Mouse (Mus musculus): ENCODE measurements around the gene Tectb. TPM values are rescaled to one million over a fixed set of nuclear protein-coding genes. Genes with fewer than 3 reads are reported as not detected.
"Not testable (repeated sequence)": the region's sequence is repeated elsewhere in the genome, so short reads cannot be mapped to it uniquely, and the experiment has no call there.

Tectb gene
- polyA plus RNA-seq, 1 experiment: not detected

- no peaks in the 10 kb centered on the region for H3K36me3 ChIP-seq (replicated peaks; ENCODE audit: low read length)
- H3K4me3 ChIP-seq (replicated peaks): no peak overlapping the region
- peaks cover 2% of the 10 kb centered on the region for H3K27me3 ChIP-seq (replicated peaks)
- H3K9me3 ChIP-seq: no peaks in the 10 kb centered on the region
- TF ChIP-seq FLI1 (IDR thresholded peaks at IDR 0.05; ENCODE audit: low read length): no peak
- no peak for TF ChIP-seq GATA1 (IDR thresholded peaks at IDR 0.05; ENCODE audit: borderline replicate concordance, low read length)
- H3K4me1 ChIP-seq: no peaks in the 10 kb centered on the region
These were observed 20.7 kb upstream of the Tectb start for GRCm38 (mm10) chr19:55159826-55160225.

DNA sequence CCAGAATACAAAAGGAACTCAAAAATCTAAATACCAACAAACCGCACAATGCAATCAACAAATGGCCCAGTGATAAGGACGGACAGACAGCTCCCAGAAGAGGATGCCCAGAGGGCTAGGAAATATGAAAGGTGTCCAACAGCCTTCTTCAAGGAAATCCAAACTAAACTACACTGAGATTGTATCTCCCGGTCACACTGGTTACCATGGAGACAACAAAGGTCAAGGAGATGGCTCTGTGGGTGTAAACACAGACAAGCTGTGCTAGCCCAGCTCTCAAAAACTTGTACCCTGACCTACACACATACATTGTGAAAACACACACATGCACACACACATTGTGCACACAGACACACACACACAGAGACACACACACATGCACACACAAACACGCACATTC lies 18.3 kb upstream of the Tectb start:
- TF ChIP-seq FLI1 (IDR thresholded peaks at IDR 0.05; ENCODE audit: low read length) (no peak), GATA1 (IDR thresholded peaks at IDR 0.05; ENCODE audit: borderline replicate concordance, low read length) (peak; percentile 30; the same call in 1 of the 3 replicates)
- Histone ChIP-seq H3K27me3 (replicated peaks) (peaks cover 4% of the 10 kb centered on the region), H3K36me3 (replicated peaks; ENCODE audit: low read length) (no peaks in the 10 kb centered on the region), H3K9me3 (0 out of 2 replicates have a peak, but pooled peaks cover under 1% of the 10 kb centered on the region), H3K4me3 (replicated peaks) (peak overlapping the region; percentile 33), H3K4me1 (no peaks in the 10 kb centered on the region)

DNA sequence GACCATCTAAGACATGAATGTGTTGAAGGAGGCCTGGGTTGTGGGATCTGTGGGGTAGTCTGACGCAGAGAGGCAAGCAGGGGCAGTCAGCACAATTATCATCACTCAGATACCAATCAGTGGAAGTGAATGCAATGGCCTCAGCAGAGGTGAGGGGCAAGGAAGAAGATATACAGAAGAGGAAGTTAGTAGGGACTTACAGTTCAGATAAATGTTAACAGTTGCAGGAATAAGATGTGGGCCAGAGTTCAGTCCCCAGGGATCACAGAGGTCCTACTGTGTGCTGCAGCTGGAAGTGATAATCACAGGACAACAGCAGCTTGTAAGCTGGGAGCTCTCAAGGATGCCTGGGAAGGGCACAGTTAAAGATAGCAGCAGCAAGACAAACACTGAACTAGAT lies 16.4 kb upstream of the Tectb start:
- H3K9me3 ChIP-seq: peaks cover 8% of the 10 kb centered on the region; the same call in 1 of the 2 replicates
- no peaks in the 10 kb centered on the region for H3K36me3 ChIP-seq (replicated peaks; ENCODE audit: low read length)
- TF ChIP-seq GATA1 (IDR thresholded peaks at IDR 0.05; ENCODE audit: borderline replicate concordance, low read length): no peak
- no peak for TF ChIP-seq FLI1 (IDR thresholded peaks at IDR 0.05; ENCODE audit: low read length)
- no peak overlapping the region for H3K4me3 ChIP-seq (replicated peaks)
- peaks cover 4% of the 10 kb centered on the region for H3K27me3 ChIP-seq (replicated peaks)
- no peaks in the 10 kb centered on the region for H3K4me1 ChIP-seq

DNA sequence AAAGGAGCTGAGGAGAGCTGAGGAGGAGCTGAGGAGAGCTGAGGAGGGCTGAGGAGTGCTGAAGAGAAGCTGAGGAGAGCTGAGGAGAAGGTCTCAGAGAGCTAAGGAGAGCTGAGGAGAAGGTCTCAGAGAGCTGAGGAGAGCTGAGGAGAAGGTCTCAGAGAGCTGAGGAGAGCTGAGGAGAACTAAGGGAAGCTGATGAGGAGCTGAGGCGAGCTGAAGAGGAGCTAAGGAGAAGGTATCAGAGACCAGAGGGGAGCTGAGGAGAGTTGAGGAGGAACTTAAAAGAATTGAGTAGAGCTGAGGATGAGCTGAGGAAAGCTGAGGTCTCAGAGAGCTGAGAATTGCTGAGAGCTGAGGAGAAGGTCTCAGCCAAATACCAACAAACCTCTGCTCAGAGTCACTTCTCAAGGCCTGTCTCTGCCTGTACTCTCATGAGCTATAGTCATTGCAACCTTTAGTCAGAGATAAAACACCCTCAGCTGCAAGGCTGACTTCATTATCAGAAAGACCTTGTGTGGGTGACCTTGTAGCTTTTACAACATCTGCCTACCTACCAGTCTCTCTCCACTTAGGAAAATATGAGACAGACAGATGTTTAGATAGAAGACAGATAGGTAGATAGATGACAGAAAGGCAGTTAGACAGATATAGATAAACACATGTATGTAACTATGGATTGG lies 15.2 kb upstream of the Tectb start:
- Histone ChIP-seq H3K9me3 (peaks cover 19% of the 10 kb centered on the region), H3K27me3 (replicated peaks) (peaks cover 4% of the 10 kb centered on the region), H3K36me3 (replicated peaks; ENCODE audit: low read length) (no peaks in the 10 kb centered on the region), H3K4me3 (replicated peaks) (no peak overlapping the region), H3K4me1 (no peaks in the 10 kb centered on the region)
- TF ChIP-seq GATA1 (IDR thresholded peaks at IDR 0.05; ENCODE audit: borderline replicate concordance, low read length): no peak
- TF ChIP-seq FLI1 (IDR thresholded peaks at IDR 0.05; ENCODE audit: low read length): no peak

- Histone ChIP-seq H3K9me3 (peaks cover 25% of the 10 kb centered on the region), H3K4me3 (replicated peaks) (no peak overlapping the region), H3K27me3 (replicated peaks) (peaks cover 4% of the 10 kb centered on the region), H3K36me3 (replicated peaks; ENCODE audit: low read length) (no peaks in the 10 kb centered on the region), H3K4me1 (no peaks in the 10 kb centered on the region)
- TF ChIP-seq GATA1 (IDR thresholded peaks at IDR 0.05; ENCODE audit: borderline replicate concordance, low read length) (no peak), FLI1 (IDR thresholded peaks at IDR 0.05; ENCODE audit: low read length) (no peak)
These were observed 14.6 kb upstream of the Tectb start for GRCm38 (mm10) chr19:55165954-55166353.

- peaks cover 28% of the 10 kb centered on the region for H3K9me3 ChIP-seq
- H3K36me3 ChIP-seq (replicated peaks; ENCODE audit: low read length): no peaks in the 10 kb centered on the region
- H3K4me3 ChIP-seq (replicated peaks): no peak overlapping the region
- TF ChIP-seq FLI1 (IDR thresholded peaks at IDR 0.05; ENCODE audit: low read length): no peak
- no peak for TF ChIP-seq GATA1 (IDR thresholded peaks at IDR 0.05; ENCODE audit: borderline replicate concordance, low read length)
- H3K4me1 ChIP-seq: no peaks in the 10 kb centered on the region
- peaks cover 4% of the 10 kb centered on the region for H3K27me3 ChIP-seq (replicated peaks)
These were observed 13.8 kb upstream of the Tectb start for GRCm38 (mm10) chr19:55166741-55167140.

- Histone ChIP-seq H3K36me3 (replicated peaks; ENCODE audit: low read length) (no peaks in the 10 kb centered on the region), H3K27me3 (replicated peaks) (peaks cover 4% of the 10 kb centered on the region), H3K4me3 (replicated peaks) (no peak overlapping the region), H3K9me3 (peaks cover 28% of the 10 kb centered on the region), H3K4me1 (no peaks in the 10 kb centered on the region)
- TF ChIP-seq FLI1 (IDR thresholded peaks at IDR 0.05; ENCODE audit: low read length): no peak
- TF ChIP-seq GATA1 (IDR thresholded peaks at IDR 0.05; ENCODE audit: borderline replicate concordance, low read length): no peak
These were observed 12.8 kb upstream of the Tectb start for GRCm38 (mm10) chr19:55167741-55168140.

DNA sequence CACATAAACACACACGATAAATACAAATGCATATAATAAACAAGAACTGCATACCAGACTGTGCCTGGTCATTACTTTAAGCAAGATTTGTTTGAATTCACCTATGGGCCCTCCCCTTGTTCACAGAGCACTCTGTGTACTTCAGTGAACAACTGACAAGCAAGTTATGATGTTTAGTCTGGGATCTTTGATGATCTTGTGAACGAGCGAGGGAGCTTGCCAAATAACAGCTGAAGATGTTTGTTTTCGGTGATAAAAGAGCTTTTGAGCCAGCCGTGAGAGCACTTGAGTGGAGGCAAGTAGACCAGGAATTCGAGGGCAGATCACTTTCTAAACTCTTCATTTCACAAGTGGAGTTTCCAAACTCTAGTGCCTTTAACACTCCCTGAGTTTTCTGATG lies 12.2 kb upstream of the Tectb start:
- Histone ChIP-seq H3K9me3 (peaks cover 28% of the 10 kb centered on the region), H3K27me3 (replicated peaks) (peaks cover 4% of the 10 kb centered on the region), H3K4me3 (replicated peaks) (no peak overlapping the region), H3K36me3 (replicated peaks; ENCODE audit: low read length) (no peaks in the 10 kb centered on the region), H3K4me1 (no peaks in the 10 kb centered on the region)
- no peak for TF ChIP-seq FLI1 (IDR thresholded peaks at IDR 0.05; ENCODE audit: low read length)
- TF ChIP-seq GATA1 (IDR thresholded peaks at IDR 0.05; ENCODE audit: borderline replicate concordance, low read length): no peak

- not testable (repeated sequence) for H3K4me1 ChIP-seq; H3K36me3 ChIP-seq (replicated peaks; ENCODE audit: low read length); H3K4me3 ChIP-seq (replicated peaks); H3K27me3 ChIP-seq (replicated peaks)
- peaks cover 28% of the 10 kb centered on the region for H3K9me3 ChIP-seq
These were observed 11.2 kb upstream of the Tectb start for GRCm38 (mm10) chr19:55169236-55169729.

DNA sequence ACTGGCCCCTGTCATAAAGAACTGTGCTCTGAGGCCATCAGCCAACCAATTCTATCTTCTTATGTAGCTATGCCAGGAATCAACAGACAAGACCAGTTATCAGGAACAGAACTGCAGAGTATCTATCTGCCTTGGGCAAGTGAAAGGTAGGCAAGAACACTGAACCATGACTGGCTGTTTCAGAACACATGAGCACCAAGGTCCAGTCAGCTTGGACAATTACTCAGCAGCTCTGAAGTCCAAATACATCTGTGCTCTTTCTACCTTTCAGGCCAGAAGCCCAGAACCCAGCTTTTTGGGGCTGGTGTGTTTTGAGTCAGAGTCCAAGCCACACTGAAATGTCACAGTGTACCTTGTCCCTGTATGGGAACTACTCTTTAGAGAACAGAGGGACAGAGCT lies 10.1 kb upstream of the Tectb start:
- Histone ChIP-seq H3K4me3 (replicated peaks) (no peak overlapping the region), H3K4me1 (no peaks in the 10 kb centered on the region), H3K36me3 (replicated peaks; ENCODE audit: low read length) (no peaks in the 10 kb centered on the region), H3K9me3 (peaks cover 28% of the 10 kb centered on the region), H3K27me3 (replicated peaks) (peaks cover 3% of the 10 kb centered on the region)
- TF ChIP-seq FLI1 (IDR thresholded peaks at IDR 0.05; ENCODE audit: low read length) (no peak), GATA1 (IDR thresholded peaks at IDR 0.05; ENCODE audit: borderline replicate concordance, low read length) (no peak)

All from megakaryocyte, embryonic 14.5 days (primary cell).